Mouse (Mus musculus) small intestine, adult 10 weeks (tissue): ENCODE measurements around the gene Pld6. TPM values are rescaled to one million over a fixed set of nuclear protein-coding genes. Genes with fewer than 3 reads are reported as not detected.

ENCODE experiments used
- polyA plus RNA-seq: library from polyadenylated mRNA; stranded (reverse); fragments of 350-450 nt; fragmentation: Illumina TruSeq; extraction: RNeasy Lipid Tissue Mini Kit (QIAGEN cat#74804); gene quantifications from one replicate; pipeline ENCODE4 v1.2.3, GENCODE M21; 2014; ENCODE audit warnings: low replicate concordance

The Pld6 gene
- not detected for polyA plus RNA-seq

DNA sequence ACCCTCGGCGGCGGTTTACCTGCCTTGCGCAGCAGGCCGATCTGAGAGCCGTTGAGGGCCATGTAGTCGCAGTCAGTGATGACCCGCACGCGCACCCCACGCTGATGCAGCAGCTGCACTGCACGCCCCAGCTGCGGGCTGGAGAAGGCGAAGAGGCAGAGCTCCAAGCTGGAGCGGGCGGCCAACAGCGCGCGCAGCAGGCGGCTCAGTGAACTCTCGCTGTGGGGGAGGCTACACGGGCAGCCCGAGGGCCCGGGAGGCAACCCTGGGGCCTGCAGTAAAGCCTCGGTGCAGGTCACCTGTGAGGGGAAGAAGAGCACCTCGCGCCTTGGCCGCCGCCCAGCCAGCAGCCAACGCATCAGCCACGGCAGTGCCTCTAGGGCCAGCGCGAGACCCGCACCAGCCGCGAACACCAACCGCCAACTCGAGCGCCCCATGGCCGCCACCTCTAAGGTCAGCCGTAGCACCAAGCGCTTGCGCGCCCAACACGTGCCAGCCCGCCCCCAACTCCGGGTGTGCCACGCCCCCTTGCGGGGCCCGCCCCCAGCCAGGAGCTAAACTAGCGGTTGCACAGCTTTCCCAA is at the start of gene Pld6:
Gene Pld6 (minus strand): TSS at position 447 of the 583 bp plus-strand sequence.

GRCm38 (mm10) chr11:59809670-59810474 is 22.4 kb upstream of the Pld6 start, which contains the start of gene Flcn:
Flcn (minus strand) TSS chr11:59810016.

Other genes starting within 250 kb of the Pld6 start
- not detected for gene Nlrp3, start 246.1 kb downstream of the Pld6 start, polyA plus RNA-seq
- not detected for gene Olfr222, start 211.4 kb downstream of the Pld6 start, polyA plus RNA-seq
- not detected for gene Olfr223, start 194.4 kb downstream of the Pld6 start, polyA plus RNA-seq
- gene Mprip, start 126.3 kb downstream of the Pld6 start, polyA plus RNA-seq, result 6.9 TPM
- 2.5 TPM for gene Flcn, start 22.4 kb upstream of the Pld6 start, polyA plus RNA-seq
- 0.93 TPM for gene Nt5m, start 51.8 kb upstream of the Pld6 start, polyA plus RNA-seq
- gene Cops3, start 52.2 kb upstream of the Pld6 start, polyA plus RNA-seq, result 166 TPM
- 5.6 TPM for gene Med9, start 160.6 kb upstream of the Pld6 start, polyA plus RNA-seq
- 0.45 TPM for gene Rasd1, start 177.3 kb upstream of the Pld6 start, polyA plus RNA-seq